Mouse (Mus musculus): ENCODE data around the gene Gemin2.

GRCm38 (mm10) chr12:59010482-59010881 lies 2.7 kb upstream of the Gemin2 start:
- TF ChIP-seq CTCF (IDR thresholded peaks at IDR 0.05; ENCODE audit: low read depth, low read length) (no peak), POLR2A (IDR thresholded peaks at IDR 0.05; ENCODE audit: insufficient read depth, low read length) (no peak)
